Mouse (Mus musculus): ENCODE measurements around the gene Rpn2.

Gene Rpn2

DNA sequence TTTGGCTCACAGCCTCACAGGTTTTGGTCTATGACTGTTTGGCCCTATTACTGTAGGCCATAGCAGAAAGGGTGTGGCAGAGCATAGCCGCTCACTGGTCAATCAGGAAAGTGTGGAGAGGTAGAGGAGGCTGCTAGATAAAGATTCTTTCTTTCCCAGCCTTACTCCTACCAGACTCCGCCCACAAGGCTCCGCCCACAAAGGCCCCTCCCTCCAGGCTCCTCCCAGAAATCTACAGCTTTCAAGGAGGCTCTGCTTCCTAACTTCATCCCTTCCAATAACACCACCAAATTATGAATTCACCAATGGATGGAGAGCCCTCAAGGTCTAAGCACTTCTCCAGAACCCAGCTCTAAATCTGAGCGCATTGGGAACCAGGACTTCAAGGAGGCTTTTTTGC lies 74.4 kb downstream of the Rpn2 start:
- no peak for DNase-seq (ENCODE audit: low spot score)

DNA sequence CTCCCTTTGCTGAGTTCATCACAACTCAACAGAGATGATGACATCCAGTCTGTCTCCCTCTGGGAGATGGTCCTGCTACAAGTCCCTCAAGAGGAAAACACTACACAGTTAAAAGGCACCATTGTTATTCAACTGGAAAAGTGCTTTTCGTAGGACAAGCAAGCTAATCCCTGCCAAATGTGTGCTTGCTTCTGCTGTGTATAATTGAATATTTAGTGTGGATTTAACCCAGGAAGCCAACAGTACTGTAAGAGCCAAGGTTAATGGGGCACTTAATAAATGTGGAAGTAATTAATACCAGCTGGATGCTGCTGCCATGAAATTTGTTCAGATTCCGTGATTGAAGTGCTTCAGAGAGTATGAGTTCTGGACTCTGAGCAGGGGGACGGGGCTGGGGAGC lies 75.3 kb downstream of the Rpn2 start:
- DNase-seq (ENCODE audit: low spot score) = no peak

- DNase-seq (ENCODE audit: low spot score) = no peak
These were observed 81.2 kb downstream of the Rpn2 start for GRCm38 (mm10) chr2:157360028-157360427.

DNA sequence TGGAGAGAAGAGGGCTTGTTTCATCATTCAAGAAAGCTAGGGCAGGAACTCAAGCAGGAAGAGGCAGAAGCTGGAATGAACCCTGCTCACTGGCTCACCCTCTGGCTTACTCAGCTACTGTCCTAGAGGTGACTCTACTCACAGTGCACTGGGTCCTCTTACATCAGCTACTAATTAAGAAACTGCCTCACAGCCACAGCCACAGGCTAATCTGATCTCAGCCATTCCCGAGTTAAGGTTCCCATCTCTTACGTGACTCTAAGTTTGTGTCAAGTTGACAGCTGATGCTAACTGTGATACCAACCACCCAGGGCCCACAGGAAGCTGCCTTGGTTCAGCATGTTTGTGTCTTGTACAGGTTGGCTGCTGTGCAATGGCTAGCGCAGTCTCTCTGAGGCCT lies 84.2 kb downstream of the Rpn2 start:
- DNase-seq (ENCODE audit: low spot score) = no peak

GRCm38 (mm10) chr2:157366762-157367161 lies 87.9 kb downstream of the Rpn2 start:
- DNase-seq (ENCODE audit: low spot score) = no peak

DNA sequence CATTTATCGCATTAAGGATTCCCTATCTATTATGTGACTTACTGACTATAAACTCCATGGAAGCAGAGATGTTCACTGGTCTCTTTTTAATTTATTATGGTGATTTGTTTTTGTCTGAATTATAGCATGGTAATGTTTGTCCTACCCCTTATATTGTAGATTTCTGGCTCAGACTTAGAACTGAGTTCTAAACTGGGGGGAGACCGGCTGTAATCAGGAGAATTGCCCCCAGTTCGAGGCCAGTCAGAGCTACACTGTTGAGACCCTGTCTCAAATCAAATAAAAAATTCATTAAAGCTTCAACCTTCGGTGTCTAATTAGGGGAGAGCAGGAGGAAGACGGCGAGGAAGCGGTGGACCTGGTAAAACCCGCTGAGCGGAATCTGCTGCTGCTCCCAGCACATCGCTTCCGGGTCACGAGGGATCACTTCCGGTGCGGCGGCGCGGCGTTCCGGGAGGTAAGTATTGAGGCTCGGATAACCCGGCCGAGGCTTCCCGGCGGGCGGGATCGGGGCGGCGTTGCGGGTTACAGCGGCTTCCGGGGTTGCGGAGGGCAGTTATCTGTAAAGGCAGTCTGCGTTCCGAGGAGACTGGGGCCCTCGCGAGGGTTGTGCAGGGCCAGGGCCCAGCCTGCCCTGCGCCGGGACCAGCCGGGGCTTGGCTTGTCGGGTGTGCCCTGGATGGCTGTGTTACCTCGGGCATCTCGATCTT lies 88.5 kb downstream of the Rpn2 start, which contains the start of gene Manbal:
Manbal (plus strand) TSS at position 411 of the 710 bp plus-strand sequence.
- peak; percentile 86 for DNase-seq (ENCODE audit: low spot score)

GRCm38 (mm10) chr2:157367991-157368390 lies 89.2 kb downstream of the Rpn2 start:
- no peak for DNase-seq (ENCODE audit: low spot score)

DNA sequence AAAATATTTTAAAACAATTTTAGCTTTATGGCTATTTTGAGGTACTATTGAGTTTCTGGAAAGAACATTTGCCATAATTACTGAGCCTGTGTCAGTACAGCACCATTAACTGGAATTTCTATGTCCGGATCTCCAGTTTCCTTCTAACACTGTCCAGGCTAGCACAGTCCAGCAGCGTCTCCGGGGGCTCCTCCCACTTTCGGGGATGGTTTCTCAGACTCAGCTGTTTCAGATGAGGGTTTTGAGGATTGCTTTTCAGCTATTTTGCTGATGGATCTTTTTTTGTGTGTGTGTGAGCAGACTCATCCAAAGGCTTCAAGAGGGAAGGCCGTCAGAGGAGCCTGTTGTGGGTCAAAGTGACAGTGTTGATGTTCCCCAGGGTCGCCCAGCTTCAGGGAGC lies 92.9 kb downstream of the Rpn2 start:
- no peak for DNase-seq (ENCODE audit: low spot score)

DNA sequence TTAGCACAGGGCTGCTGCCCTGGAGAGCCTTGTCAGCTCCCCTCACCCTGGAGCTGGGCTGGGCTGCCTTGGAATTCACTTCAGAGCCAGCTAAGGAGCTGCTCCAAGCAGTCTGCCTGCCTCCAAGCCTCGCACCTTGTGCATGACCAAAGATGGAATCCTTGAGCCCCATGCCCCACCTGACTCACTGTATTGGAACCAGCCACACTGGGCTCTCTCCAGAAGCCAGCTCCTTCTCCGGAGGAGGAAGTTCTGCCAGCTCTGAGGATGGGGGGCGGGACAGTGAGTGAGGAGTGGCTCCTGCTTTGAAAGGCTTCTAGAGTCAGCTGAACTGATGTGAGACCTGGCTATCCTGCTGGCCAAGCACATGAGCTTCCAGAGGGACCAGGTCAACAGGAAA lies 94.9 kb downstream of the Rpn2 start:
- no peak for DNase-seq (ENCODE audit: low spot score)

DNA sequence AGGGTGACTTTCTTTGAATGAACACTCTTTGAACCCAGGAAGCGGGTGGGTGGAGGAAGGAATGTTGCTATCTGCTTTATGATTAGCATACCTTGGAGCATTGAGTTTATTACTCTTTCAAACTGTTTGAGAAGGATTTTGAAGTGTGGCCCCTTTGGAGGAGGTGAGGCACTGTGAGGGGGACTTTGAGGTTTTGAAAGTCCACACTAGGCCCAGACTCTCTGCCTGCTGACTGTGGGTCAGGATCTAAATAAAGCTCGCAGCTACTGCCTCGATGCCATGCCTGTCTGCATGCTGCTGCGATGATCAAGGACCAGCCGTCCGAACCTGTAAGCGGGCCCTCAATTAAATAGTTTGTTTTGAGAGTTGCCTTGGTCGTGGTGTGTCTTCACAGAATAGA lies 96.2 kb downstream of the Rpn2 start:
- DNase-seq (ENCODE audit: low spot score) = no peak
